Mouse (Mus musculus): ENCODE measurements around the gene Mfsd11. TPM values are rescaled to one million over a fixed set of nuclear protein-coding genes. Genes with fewer than 3 reads are reported as not detected.

Mfsd11 gene
- polyA plus RNA-seq, 1 experiment from 2014 or later, result 53.9 TPM

DNA sequence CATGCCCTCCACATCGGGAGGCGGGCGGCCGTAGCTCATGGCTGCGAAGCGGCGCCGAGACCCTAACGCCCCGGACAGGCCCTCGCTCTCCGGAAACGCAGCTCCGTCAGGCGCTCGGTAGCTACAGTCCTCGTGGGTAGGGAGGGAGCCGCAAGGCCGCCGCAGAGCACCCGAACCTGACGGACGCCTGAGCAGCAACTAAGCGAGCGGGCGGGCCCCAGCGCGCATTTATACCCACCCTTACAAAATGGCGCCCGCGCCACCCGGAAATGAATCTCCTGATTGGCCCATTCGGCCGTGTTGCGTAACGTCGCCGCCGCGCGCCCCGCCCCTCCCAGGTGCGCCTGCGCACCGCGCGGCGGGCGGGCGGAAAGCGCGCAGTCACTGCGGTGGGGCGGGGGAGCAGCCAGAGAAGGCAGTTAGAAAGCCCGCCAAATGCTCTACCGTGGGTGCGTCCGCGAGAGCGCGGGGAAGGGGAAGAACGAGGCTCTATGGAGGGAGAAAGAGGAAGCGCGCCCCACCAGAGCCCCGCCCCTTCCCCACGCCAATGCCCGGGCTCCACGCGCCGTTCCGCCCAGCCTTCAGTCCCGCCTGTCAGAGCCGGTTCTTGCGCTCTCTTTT is 761 bp downstream of the Mfsd11 start, which contains the start of gene Srsf2:
Srsf2 (minus strand) TSS at position 204 of the 621 bp plus-strand sequence.
- H3K4me1 ChIP-seq (replicated peaks), result peaks cover 36% of the 10 kb centered on the region
- H3K4me2 ChIP-seq, result peak within 1 kb of the TSS; percentile 94
- peaks cover 23% of the 10 kb centered on the region for H3K36me3 ChIP-seq
- peak within 1 kb of the TSS; percentile 94 for H3K4me3 ChIP-seq
- under 1% methylated on average over 67 of the region's 74 CpGs for WGBS
- H3K27ac ChIP-seq, result peak within 1 kb of the TSS; percentile 97
- peak; percentile 91 for ATAC-seq (ENCODE audit: low FRiP score)
- H3K9me3 ChIP-seq, result no peaks in the 10 kb centered on the region
- H3K27me3 ChIP-seq, result no peaks in the 10 kb centered on the region
- H3K9ac ChIP-seq, result peak within 1 kb of the TSS; percentile 97

DNA sequence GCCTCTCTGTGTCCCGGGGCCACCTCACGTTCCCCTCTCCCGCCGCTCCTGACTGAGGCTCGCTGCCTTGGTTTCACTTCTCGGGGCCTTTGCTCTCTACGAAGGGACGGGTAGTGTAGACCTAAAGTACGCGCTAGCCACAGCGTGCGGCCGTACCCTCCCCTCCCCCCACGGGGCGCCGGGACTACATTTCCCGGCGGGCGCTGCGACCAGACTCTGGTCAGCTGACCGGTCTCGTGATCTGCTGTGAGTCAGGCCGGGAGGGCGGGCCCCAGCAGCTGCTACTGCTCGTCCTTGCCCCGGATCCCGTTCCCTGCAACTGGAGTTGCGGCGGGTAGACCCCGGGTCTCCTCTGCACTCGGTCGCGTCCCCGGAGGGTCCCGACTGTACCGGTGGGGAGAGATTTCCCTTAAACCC is 1.3 kb downstream of the Mfsd11 start:
- H3K36me3 ChIP-seq, result peaks cover 20% of the 10 kb centered on the region
- peak overlapping the region; percentile 97 for H3K27ac ChIP-seq
- under 1% methylated on average over 36 of the region's 36 CpGs for WGBS
- ATAC-seq (ENCODE audit: low FRiP score), result peak; percentile 93
- H3K4me3 ChIP-seq, result peak overlapping the region; percentile 94
- H3K27me3 ChIP-seq, result no peaks in the 10 kb centered on the region
- H3K4me2 ChIP-seq, result peak overlapping the region; percentile 94
- no peaks in the 10 kb centered on the region for H3K9me3 ChIP-seq
- H3K9ac ChIP-seq, result peak overlapping the region; percentile 97
- peaks cover 36% of the 10 kb centered on the region for H3K4me1 ChIP-seq (replicated peaks)

DNA sequence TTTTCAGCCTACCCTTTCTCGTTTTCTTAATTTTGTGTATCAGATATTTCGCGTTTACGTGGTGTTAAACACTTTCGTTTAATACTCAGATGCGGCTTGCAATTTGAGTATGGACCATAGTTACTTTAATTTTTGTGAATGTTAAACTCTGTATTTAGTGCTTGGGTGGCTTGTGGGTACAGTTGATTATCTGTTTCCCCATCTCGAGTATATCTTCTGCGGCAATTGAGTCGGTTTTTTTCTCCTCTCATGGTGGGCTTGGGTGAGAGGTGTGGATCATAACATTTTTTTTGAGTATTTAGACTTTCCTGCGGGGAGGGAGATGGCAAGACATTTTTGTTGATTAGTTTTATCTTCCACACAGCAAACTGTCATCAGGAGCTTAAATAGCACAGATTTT is 2.0 kb downstream of the Mfsd11 start:
- WGBS, result 45% methylated on average over 10 of the region's 10 CpGs
- Histone ChIP-seq H3K27me3 (no peaks in the 10 kb centered on the region), H3K4me2 (peak overlapping the region; percentile 94), H3K36me3 (peaks cover 20% of the 10 kb centered on the region), H3K4me1 (replicated peaks) (peaks cover 36% of the 10 kb centered on the region), H3K27ac (peak overlapping the region; percentile 97; the same call in 1 of the 2 replicates), H3K9me3 (no peaks in the 10 kb centered on the region), H3K9ac (peak overlapping the region; percentile 97), H3K4me3 (peak overlapping the region; percentile 94)
- no peak for ATAC-seq (ENCODE audit: low FRiP score)

GRCm38 (mm10) chr11:116857183-116857850 is 5.1 kb downstream of the Mfsd11 start:
- Histone ChIP-seq H3K9ac (no peak overlapping the region), H3K27ac (no peak overlapping the region), H3K36me3 (peaks cover 39% of the 10 kb centered on the region), H3K9me3 (no peaks in the 10 kb centered on the region), H3K27me3 (no peaks in the 10 kb centered on the region), H3K4me2 (no peak overlapping the region), H3K4me3 (no peak overlapping the region), H3K4me1 (replicated peaks) (peaks cover 24% of the 10 kb centered on the region)
- no peak for ATAC-seq (ENCODE audit: low FRiP score)
- WGBS, result 85% methylated on average over 12 of the region's 12 CpGs

DNA sequence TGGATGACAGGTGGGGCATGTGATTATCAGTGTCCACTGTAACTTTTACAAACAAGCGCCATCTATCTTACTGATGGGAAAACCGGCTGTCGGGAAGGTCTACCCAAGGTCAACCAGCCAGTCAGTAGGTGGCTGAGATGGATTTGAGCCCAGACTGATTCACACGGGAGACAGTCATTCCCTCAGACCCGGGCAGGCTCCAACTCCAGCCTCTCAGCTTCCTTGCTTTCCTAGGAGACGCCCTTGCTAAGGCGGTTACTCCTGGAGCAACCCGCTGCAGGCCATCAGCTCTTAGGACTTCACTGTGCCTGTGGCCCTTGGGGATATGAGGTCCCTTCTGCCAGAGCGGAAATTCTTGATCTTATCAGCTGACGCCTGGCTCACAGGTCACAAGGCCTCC is 12.2 kb downstream of the Mfsd11 start:
- WGBS, result 91% methylated on average over 10 of the region's 10 CpGs
- Histone ChIP-seq H3K9ac (no peak overlapping the region), H3K9me3 (no peaks in the 10 kb centered on the region), H3K36me3 (peaks cover 95% of the 10 kb centered on the region), H3K27me3 (no peaks in the 10 kb centered on the region), H3K4me3 (no peak overlapping the region), H3K4me2 (no peak overlapping the region), H3K4me1 (replicated peaks) (0 out of 2 replicates have a peak, but pooled peaks cover 5% of the 10 kb centered on the region), H3K27ac (no peak overlapping the region)
- ATAC-seq (ENCODE audit: low FRiP score), result no peak

- Histone ChIP-seq H3K9me3 (no peaks in the 10 kb centered on the region), H3K4me1 (replicated peaks) (0 out of 2 replicates have a peak, but pooled peaks cover 5% of the 10 kb centered on the region), H3K4me3 (no peak overlapping the region), H3K27me3 (no peaks in the 10 kb centered on the region), H3K4me2 (no peak overlapping the region), H3K9ac (no peak overlapping the region), H3K27ac (no peak overlapping the region), H3K36me3 (peaks cover 91% of the 10 kb centered on the region)
- no peak for ATAC-seq (ENCODE audit: low FRiP score)
- WGBS, result 77% methylated on average over 12 of the region's 12 CpGs
Measured at GRCm38 (mm10) chr11:116865945-116866585, 13.8 kb downstream of the Mfsd11 start.

DNA sequence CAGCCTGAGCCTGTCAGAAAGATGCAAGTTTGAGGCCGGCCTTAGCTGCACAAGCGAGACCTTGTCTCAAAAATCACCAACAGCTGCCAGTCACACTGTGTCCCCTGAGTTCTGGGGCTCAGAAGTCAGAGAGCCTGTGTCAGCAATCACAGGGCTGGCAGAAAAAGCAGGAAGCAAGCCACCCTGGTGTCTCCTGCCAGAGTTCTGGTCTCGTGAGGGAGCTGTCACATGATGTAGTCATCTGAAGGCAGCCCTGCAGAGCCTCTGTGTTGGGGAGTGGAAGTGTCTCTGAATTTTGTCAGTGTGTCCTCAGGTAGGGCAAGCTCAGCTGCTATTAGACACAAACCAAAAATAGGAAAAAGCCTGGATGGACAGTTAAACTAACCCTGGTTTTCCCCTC is 15.9 kb downstream of the Mfsd11 start:
- H3K27me3 ChIP-seq, result no peaks in the 10 kb centered on the region
- H3K27ac ChIP-seq, result no peak overlapping the region
- peaks cover 90% of the 10 kb centered on the region for H3K36me3 ChIP-seq
- H3K4me3 ChIP-seq, result no peak overlapping the region
- no peak for ATAC-seq (ENCODE audit: low FRiP score)
- no peaks in the 10 kb centered on the region for H3K4me1 ChIP-seq (replicated peaks)
- H3K4me2 ChIP-seq, result no peak overlapping the region
- H3K9me3 ChIP-seq, result no peaks in the 10 kb centered on the region
- no peak overlapping the region for H3K9ac ChIP-seq
- 80% methylated on average over 3 of the region's 3 CpGs for WGBS

DNA sequence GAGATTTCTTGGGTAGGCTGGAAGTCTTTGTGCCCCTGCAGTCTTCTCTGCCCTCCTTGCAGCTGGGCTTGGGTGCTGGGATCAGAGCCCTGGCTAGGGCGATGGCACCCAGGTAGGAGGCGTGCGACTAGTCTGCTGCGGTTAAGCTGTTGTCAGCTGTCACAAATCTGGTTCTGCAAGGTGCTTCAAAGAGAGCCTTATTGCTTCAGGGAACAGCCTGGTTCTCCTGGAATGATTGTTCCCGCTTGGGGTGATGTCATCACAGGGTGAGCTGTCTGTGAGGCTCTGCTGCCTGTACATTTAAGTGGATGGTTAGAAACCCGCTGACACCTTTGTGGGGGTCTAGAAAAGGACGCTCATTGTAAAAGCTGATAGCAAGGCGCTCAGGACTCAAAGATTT is 17.0 kb downstream of the Mfsd11 start:
- 96% methylated on average over 8 of the region's 8 CpGs for WGBS
- H3K4me3 ChIP-seq, result no peak overlapping the region
- H3K27ac ChIP-seq, result no peak overlapping the region
- H3K9ac ChIP-seq, result no peak overlapping the region
- H3K27me3 ChIP-seq, result no peaks in the 10 kb centered on the region
- ATAC-seq (ENCODE audit: low FRiP score), result no peak
- no peaks in the 10 kb centered on the region for H3K9me3 ChIP-seq
- peaks cover 90% of the 10 kb centered on the region for H3K36me3 ChIP-seq
- H3K4me2 ChIP-seq, result no peak overlapping the region
- no peaks in the 10 kb centered on the region for H3K4me1 ChIP-seq (replicated peaks)

GRCm38 (mm10) chr11:116869641-116870040 is 17.4 kb downstream of the Mfsd11 start:
- H3K4me3 ChIP-seq, result no peak overlapping the region
- H3K9ac ChIP-seq, result no peak overlapping the region
- H3K4me2 ChIP-seq, result no peak overlapping the region
- 82% methylated on average over 4 of the region's 4 CpGs for WGBS
- H3K27me3 ChIP-seq, result no peaks in the 10 kb centered on the region
- H3K27ac ChIP-seq, result no peak overlapping the region
- H3K36me3 ChIP-seq, result peaks cover 90% of the 10 kb centered on the region
- ATAC-seq (ENCODE audit: low FRiP score), result no peak
- H3K9me3 ChIP-seq, result no peaks in the 10 kb centered on the region
- H3K4me1 ChIP-seq (replicated peaks), result no peaks in the 10 kb centered on the region

DNA sequence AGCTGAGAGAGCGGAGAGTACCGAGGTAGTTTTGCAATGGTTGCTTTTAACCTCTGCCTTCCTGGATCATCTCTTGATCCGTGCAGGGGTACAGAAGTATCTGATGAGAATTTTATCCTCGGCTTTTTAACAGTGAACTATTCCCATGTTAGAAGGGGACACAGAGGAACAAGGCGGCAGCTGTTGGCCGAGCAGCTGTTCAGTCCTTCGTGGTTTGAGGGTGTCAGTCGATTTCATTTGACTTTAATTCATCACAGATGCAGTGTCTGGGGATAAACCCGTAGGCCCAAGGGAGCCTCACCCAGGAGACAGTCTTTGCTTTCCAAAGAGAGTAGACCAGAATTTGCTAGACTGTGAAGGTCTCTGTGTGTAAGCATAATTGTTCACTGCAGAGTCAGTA is 19.3 kb downstream of the Mfsd11 start:
- H3K36me3 ChIP-seq, result peaks cover 83% of the 10 kb centered on the region
- ATAC-seq (ENCODE audit: low FRiP score), result no peak

DNA sequence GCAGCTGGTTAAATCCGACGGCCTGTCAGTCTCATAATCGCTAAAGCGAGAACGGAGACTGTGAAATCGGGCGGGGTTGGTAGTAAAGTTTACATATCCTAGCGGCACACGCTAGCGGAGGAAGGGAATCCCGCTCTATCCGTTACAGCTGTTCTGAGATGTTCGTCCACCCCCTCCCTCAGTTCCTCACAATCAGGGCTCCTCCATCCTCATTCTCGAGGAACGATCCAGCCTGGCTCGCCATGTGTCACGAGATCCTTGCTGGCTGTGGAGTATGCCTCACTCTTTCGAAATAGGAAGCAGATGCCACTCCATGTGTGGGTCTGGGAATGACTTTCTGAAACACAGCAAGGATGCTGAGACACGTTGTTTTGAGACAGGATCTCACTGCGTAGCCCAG is 21.7 kb downstream of the Mfsd11 start:
- Histone ChIP-seq H3K27me3 (no peaks in the 10 kb centered on the region), H3K9ac (no peak overlapping the region), H3K4me3 (no peak overlapping the region), H3K27ac (no peak overlapping the region), H3K36me3 (peaks cover 61% of the 10 kb centered on the region), H3K4me1 (replicated peaks) (no peaks in the 10 kb centered on the region), H3K9me3 (no peaks in the 10 kb centered on the region), H3K4me2 (no peak overlapping the region)
- 90% methylated on average over 20 of the region's 20 CpGs for WGBS
- ATAC-seq (ENCODE audit: low FRiP score), result no peak

More for the DNA sequence above, 19.3 kb downstream of the Mfsd11 start:
- H3K27ac ChIP-seq, result no peak overlapping the region
- H3K4me2 ChIP-seq, result no peak overlapping the region
- H3K4me3 ChIP-seq, result no peak overlapping the region
- H3K4me1 ChIP-seq (replicated peaks), result no peaks in the 10 kb centered on the region
- H3K27me3 ChIP-seq, result no peaks in the 10 kb centered on the region
- WGBS, result 89% methylated on average over 9 of the region's 9 CpGs
- H3K9ac ChIP-seq, result no peak overlapping the region
- no peaks in the 10 kb centered on the region for H3K9me3 ChIP-seq

- 93% methylated on average over 8 of the region's 8 CpGs for WGBS
- Histone ChIP-seq H3K36me3 (peaks cover 24% of the 10 kb centered on the region), H3K4me1 (replicated peaks) (no peaks in the 10 kb centered on the region), H3K9me3 (no peaks in the 10 kb centered on the region), H3K9ac (no peak overlapping the region), H3K4me3 (no peak overlapping the region), H3K27ac (no peak overlapping the region), H3K27me3 (no peaks in the 10 kb centered on the region), H3K4me2 (no peak overlapping the region)
- no peak for ATAC-seq (ENCODE audit: low FRiP score)
Measured at GRCm38 (mm10) chr11:116878454-116878853, 26.2 kb downstream of the Mfsd11 start.
